Mouse (Mus musculus) left cerebral cortex, adult 9 months (tissue): Measurements from ENCODE around the gene Tmigd1.

Experiments
- DNase-seq, 2 experiments: peaks; one replicate each; pipeline ENCODE4 v3.0.0; 2022; ENCODE audit warnings: low spot score in 2 of 2

Gene Tmigd1

DNA sequence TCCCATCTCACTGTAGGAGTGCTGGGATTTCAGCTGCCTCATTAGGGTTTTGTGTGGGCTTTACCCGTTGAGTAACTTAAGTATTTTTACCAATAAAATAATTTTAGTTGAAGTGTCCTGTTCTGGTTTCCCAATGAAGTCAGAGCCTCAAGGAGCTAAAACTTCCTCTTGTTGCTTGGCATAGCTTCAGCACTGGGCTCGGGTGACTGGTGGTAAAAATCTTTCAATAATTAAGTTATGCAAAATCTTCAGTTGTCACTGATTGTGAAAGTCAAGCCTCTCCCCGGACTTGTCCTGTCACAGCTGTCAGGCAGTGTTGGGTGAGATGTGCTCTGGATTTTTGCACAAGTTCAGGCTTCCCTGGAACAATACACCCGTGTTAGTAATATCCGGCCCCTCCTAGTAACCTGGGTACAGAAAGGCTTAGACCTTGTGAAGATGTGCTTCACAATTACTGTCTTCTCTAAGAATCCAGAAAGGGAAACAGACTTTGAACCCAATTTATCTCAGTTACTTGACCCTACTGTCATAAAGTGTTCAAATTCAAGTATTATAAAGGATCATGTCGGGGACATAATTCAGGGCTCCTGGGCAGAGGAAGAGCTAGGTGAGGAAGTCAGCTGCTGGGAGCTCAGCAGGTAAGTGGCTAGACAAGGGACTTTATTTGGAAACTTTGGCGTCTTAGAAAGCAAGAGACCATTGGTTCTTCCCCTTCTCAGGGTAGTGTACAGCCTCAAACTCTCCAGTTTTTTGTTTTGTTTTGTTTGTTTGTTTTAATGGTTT is at the start of gene Tmigd1:
TSS of gene Tmigd1 (plus strand) at position 581 of the 783 bp plus-strand sequence.
- DNase-seq, result no peak

DNA sequence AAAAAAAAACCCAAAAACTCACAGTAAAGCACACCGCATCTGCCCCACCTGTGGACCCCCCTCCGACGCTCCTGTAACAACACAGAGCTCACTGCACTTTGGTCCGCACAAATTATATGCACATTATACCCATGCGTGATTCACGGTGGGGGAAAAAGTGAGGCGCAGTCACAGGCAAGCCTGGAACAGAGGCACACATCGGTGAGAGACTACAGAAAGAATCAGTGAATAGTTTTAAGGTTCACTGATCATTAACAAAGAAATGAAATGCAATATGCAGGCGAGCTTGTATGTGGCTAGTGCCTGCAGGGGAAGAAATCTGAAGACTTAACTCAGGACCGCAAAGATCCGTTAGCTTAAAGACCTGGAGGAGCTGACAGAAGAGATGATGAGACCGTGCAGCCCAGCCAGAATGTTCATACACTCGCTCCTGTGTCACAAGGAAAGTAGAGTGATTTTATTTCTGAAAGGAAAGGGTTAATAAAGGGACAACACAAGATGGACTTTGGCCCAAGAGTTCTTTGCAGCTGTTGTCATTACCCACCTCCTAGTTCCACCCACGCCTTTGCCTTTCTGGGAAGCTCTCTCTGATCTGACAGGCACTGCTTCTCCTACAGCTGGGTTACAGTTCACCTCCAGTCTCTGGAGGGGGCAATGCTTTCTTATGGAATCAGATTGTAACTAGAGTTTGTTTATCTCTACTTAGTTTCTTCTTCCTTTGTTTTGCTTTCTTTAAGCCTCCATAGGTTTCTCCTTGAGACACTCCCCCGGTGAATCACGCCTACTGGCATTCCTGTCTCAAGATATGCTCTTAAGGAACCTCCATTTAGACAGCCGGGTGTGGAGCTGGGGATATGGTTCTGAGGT is 47.3 kb upstream of the Tmigd1 start:
- DNase-seq, result no peak

DNA sequence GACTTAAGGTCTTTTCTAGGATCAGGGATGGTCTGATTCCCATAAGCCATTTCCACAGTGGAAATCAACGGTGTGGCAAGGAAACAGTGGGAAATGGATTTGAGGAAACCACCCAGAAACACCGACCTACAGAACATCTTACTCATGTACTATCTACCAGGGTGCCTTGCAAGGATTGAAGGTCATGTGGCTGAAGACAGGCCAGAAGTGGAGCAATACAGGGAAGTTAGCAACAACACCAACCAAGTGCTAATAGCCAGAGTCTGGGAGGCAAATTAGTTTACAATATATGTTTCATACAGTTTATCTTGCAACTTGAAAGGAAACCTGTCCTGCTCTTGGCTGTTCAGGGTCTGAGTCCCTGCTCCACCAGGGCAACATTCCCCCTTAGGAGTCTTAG is 45.4 kb upstream of the Tmigd1 start:
- no peak for DNase-seq

DNA sequence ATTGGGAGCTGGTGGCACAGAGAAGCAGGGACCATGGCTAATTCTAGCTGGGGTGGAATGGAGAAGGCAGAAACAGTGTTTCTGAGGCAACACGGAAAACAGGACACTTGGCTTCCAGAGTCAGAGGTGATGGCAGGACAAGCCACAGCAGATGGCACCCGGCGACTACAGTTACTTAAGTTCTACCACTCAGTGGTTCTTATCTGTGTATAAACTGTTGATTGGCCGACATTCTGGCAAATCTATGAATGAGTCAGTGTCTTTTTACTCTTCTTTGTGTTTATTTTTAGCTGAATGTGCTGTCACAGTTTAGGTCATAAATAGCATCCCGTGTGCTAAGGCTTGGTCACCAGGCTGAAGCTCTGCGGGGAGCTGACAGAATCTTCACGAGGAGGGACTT is 44.8 kb upstream of the Tmigd1 start:
- no peak for DNase-seq

DNA sequence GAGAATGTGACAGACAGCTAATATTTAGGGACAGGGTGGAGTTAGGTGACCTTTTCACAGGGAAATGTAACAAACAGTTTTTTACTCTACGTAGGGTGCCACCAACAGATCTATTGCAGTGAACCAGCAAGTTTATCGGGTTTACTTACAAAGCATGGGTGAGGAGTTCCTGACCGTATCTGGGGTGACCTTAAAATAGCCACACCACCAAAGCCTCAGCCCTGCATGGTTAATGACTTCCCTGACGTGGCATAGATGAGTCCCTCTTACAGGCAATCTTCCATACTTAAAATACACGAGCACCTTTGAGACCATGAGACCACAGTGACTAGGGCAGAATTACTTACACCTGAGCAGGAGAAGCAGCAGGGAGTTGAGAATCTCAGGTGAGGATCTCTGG is 43.2 kb upstream of the Tmigd1 start:
- no peak for DNase-seq

DNA sequence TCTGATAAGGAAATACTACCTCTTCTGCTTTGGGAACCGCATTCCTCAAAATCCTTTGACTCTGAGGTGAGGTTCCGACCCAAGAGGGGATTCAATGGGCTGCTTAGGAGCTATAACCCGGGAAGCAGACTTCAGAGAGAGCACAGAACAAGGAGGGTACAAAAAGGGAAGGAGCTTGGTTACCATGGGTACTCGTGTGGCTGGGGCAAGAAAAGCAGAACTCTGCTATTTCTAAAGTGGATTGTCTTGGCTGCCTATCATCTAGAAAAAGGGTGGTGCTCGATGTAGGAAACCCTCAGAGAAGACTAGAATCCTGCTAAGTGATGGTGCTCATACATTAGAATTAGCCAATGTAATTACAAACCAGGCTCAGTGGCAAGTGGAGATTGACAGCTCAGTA is 42.7 kb upstream of the Tmigd1 start:
- DNase-seq, result no peak

DNA sequence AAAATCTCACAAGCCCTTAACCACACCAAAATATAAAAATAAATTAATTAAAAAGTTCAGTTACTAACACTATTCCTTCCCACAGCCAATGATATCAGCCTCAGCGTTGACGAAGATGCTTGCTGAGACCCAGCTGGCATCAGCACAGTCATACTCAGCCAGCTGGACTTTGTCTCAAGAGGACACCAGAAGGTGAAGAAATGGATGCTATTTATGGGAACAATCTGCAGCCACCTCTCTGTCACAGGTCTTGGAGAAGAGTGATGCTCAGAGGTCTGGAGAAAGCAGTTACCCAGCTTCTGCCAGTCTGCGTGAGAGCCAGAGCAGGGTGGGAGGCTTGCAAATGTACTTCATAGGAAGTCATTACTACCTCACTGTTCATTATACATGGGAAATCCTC is 40.8 kb upstream of the Tmigd1 start:
- DNase-seq, result no peak

DNA sequence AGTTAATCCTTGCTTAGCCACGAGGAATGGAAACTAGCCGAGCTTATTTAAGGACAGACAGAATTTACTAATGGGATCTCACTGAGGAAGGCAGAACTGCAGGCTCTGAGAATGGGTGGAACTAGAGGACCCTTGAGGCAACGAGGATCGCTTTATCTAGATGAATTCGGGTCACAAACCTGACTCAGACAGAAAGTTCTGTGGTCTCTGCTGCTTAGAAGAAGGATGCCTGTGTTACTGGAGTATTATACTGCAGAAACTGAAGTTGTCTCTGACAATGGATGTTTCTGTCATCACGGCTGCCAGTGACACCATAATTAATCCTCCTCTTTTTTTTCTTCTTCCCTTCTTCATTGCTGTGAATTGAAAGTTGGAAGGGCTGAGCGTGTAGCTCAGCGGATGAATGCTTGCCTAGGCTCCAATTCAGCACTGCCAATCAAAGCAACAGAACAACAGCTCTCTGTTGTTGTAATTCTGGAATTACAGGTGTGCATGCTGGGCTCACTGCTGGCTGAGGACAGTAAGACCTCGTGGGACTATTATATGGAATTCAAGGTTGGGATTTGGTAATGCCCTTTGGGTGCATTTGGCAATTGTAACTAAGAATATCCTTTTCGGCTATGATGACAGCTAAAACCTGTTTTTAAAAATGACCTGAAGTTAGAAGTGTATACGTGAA is 29.3 kb upstream of the Tmigd1 start:
- no peak for DNase-seq

DNA sequence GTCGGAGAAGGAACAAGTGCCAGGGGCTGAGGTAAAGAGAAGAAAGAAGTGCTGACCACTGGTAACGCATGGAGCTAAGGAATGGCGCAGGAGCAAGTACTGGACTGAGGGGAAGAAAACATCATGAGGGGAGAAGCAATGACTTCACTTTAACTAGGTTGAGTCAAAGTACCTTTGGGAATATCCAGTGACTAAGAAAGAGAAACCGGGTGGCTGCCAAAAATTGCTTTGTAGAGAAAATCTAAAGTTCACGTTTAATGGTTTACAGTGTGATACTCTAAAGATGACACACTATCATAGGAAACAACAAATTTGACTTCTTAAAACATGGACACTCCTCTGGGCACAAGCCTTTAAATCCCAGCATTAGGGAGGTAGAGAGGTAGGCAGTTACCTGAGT is 28.1 kb upstream of the Tmigd1 start:
- DNase-seq, result no peak

DNA sequence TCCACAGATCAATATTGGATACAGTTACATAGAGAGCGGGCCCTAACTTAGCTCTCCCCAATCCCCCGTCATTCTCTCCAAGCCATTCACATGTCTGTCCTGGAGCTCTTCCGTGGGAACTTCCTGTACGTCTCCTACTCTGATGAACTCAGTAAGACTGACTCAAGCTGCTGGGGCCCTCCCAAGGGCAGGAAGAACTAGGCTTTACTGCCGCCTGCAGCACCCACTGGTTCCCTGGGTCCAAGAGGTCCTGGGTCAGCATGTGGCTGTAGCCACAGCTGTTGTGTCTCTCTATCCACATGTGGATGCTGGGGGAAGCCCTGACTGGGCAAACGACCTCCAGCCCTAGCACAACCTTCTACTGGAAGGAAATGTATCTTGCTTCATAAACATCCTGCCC is 27.2 kb upstream of the Tmigd1 start:
- no peak for DNase-seq

DNA sequence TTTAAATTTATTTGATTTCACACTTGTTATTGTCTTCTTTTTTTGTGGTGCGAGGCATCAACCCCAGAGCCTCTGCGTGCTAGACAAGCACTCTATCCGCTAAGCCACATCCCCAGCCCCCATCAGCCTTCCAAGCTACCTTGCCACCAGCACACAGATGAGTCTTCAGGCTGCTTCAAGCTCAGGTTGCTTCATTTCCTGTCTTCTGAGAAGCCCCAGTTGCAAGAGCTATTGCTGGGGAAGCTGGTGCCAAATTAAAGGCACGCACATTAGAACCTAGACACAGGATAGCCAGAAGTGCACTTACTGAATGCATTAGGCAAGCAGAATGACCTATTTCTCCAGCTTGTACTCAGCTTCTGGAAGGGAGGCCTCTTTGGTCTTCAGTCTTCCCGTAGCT is 22.1 kb upstream of the Tmigd1 start:
- no peak for DNase-seq

DNA sequence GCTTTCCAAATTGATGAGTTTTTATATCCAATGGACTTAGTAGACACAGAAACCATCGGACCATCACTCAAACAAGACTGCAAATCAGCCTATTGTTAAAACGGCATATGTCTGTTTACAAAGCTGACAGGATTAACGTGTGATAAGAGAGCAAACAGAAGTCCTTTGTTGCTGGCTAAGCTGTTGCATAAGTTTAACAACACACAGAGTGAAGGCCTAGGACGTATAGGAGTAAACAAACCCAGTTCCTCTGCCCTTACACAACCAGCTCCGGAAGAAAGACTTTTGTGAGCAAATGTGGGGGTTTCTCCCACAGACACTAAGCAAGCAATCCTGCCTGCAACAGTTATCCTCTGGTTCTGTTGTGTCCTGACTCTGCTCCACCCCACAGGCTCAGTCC is 17.5 kb upstream of the Tmigd1 start:
- no peak for DNase-seq

DNA sequence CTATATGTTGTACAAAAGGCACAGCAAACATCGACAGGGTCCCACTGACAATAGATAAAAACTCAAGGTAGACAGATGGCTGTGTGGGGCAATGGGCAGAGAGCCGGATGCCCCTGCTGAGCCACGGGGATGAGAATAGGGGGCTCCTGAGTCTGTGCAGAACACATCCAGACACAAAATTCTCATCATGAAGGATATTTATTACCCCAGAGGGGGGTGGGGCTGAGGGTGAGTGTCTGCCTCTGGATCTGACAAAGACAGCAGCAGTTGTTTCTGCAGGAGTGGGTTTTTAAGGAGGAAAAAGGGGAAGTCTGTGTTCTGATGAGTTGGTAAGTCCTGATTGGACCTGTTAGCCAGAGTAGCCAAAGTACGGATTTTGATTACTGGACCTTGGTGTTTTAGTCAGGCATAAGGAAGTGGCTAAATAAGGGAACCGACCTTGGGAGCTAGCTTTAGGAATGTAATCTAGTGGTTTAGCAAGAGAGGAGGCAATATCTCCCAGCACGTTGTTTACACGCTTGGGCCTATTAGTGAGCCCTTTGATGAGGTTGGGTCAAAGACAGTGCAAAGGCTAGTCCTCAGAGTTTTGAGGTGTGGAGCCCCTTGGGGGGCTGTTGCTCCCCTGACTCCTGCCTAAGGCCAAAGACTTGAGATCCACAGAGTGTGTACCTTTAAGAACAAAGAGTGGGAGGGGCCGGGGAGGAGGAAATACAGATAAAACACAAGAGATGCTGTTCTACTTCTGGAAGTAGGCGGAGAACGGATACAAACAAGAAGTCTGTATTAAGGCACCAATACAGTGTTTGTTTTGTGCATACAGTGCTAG is 12.4 kb upstream of the Tmigd1 start:
- no peak for DNase-seq

DNA sequence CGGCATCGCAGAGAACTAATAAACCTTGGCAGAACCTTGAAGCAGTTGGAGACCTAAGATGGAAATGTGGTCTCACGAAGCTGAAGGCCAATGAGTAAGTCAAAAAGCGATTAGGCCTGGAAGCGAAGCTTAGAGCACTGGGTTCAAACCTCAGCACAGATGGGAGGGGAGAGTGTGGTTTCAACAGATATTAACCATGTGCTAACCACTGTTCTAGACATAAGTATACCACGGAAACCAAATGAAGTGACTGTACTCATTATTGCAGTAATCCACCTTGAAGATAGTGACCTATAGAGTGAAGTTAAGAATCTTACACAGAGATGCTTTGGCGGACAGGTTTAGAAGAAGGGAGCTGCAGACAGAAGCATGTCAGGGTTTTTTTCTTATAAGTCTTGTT is 10.8 kb upstream of the Tmigd1 start:
- DNase-seq, result no peak

DNA sequence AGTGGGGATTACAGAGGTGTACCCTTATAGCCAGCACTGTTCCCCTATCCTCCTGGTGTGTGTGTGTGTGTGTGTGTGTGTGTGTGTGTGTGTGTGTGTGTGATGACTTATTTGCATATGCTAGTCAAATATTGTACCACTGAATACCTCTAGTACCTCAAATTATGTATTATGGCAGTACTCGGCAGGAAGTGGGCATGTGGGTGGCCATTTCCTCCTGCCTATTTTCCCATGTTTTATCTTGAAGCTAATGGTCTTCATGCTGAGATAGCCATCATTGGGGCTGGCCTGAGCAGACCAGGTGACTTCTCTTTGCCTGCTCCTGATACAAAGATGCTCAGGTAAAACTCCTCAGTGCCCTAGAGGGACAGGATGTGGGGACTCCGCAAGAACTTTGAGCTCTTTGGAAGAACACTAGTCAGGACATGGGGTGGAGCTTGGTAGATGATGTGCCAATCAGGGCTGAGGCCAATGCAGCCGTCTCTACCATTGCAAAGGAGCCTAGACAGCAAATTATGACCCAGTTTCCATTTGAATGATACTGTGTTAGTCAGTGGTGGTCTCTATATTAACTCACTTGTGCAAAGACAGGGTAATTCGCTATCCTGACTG is 10.1 kb upstream of the Tmigd1 start:
- no peak for DNase-seq

DNA sequence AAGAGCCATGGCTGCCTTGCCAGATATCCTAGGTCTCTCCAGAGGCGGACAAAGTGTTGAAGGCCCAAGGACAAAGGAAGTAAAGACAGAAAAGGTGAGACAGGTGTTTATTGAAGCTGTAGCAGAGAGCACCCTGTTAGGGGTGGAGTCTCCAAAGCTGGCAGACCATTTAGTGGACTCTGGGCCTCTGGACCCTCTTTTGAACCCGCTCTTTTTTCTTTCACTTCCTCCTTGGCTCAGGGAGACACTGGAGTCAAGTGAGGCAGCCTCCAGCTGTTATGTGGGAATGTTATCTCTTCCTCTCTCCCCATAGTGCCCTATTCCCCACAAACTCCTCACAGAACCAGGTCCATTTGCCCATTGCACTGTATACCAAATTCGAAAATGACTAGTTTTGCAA is 9.0 kb upstream of the Tmigd1 start:
- DNase-seq, result no peak

DNA sequence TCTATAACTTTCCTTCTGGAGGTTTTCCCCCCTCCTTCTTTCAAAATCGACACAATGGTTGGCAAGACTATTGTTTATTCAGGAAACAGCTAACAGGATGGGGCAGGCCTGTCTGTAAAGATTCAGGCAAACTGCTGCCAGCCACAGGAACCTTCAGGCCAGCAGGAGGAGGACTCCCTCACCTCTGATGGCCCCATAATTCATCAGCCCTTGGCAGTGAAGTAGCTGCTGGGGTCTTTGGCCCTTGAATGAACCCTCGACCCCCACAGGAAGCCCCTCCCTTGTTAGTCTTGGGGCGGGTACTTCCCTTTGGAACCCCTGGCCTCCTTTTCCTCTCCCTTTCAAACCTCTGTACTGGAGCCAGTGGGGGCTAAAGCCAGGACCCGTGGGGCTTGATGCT is 8.4 kb upstream of the Tmigd1 start:
- no peak for DNase-seq

DNA sequence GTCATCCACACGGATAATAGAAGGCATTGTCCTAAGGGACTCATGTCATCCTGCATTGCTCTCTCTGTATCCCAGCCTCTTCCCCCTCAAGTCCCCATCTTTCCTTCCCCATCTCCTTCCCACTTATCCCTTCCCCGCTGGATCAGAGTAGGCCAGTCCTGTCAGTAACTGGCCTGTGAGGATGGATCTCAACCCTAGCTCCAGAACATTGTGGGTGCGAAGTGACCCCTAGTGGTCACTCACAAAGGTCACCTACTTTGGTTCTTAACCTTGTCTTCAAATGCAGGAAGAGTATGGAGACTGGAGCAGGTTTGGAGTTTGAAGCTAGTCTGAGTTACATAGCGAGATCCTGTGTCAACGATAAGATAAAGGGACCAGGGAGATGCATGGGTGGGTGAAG is 7.7 kb upstream of the Tmigd1 start:
- DNase-seq, result peak in 1 of 2 experiments; percentile 40

DNA sequence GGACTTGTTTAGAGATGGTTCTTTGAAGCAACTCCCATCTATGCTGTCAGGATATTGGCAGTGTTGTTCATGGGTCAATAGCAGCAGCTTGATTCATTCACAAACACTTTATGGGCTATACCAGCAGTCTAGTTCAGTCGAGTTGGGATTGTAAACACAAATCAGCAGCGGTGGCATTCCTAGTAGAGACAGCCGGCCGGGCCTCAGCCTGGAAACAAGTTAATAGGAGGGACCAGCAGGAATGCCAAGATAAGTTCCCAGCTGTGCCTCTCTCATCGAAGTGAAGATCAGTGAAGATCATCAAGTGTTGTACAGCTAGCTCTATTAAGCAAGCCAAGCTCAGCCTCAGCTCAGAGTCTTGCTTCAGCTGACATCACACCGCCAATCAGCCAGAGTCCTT is 5.6 kb upstream of the Tmigd1 start:
- DNase-seq, result no peak

DNA sequence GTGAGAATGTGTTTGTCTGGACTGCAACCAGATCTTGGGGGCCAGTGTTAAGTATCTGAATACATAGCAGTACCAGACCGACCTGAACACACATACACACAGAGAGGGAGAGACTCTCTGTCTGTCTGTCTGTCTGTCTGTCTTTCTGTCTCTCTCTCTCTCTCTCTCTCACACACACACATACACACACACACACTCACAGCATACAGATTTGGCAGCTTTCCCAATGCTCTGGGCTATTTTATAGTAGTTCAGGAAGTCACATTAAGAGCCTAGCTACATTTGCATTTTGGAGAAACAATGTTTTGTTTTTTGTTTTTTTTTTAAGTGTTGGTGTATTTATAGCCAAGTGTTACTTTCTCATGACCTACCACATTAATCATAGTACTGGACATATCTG is 4.8 kb upstream of the Tmigd1 start:
- DNase-seq, result no peak

DNA sequence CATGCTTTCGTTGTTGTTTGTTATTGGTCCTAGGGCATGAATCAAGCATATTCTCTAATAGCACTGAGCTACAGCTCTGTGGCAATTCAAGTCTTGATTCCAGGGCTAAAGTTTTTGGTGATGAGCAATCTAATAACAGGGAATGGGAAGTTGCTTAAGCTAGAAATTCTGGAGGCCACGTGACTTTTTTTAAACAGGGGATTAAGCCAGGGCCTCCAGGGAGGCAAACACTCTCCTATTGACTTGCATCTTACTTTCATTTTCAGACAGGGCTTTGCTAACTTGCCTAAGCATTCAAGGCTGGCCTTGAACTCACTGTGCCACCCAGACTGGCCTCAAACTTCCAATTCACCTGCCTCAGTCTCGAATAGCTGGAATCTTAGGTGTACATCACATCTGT is 4.1 kb upstream of the Tmigd1 start:
- DNase-seq, result no peak
